Mouse (Mus musculus) C2C12 (cell line): Measurements from ENCODE around the gene Racgap1. TPM values are rescaled to one million over a fixed set of nuclear protein-coding genes. Genes with fewer than 3 reads are reported as not detected.

Experiments
- H3K27me3 ChIP-seq: one replicate; pipeline ENCODE4 v1.6.1; 2011; ENCODE audit not compliant: control insufficient read depth, insufficient read depth, insufficient read length
- H3K36me3 ChIP-seq: one replicate; pipeline ENCODE4 v1.6.1; 2011; ENCODE audit not compliant: control insufficient read depth, insufficient read depth
- H3K4me3 ChIP-seq: one replicate; pipeline ENCODE4 v1.5.1; 2011; ENCODE audit warnings: mild to moderate bottlenecking, control low read depth; ENCODE audit not compliant: poor library complexity, insufficient read depth, severe bottlenecking
- H3K79me2 ChIP-seq: one replicate; pipeline ENCODE4 v1.6.1; 2011; ENCODE audit not compliant: control insufficient read depth, insufficient read depth
- H3K79me3 ChIP-seq: one replicate; pipeline ENCODE4 v1.6.1; 2011; ENCODE audit warnings: low read depth, control low read depth
- H3ac ChIP-seq: one replicate; pipeline ENCODE3; 2011; ENCODE audit warnings: low read depth; ENCODE audit not compliant: control insufficient read depth, insufficient read length
- CEBPB ChIP-seq: IDR thresholded peaks from one replicate; pipeline ENCODE4 v1.6.1; 2011; ENCODE audit warnings: low read depth, mild to moderate bottlenecking, control low read depth, moderate library complexity
- CTCF ChIP-seq: IDR thresholded peaks from one replicate; pipeline ENCODE4 v1.5.1; 2011; ENCODE audit not compliant: control insufficient read depth, insufficient read depth, insufficient read length
- FOSL1 ChIP-seq: IDR thresholded peaks from one replicate; pipeline ENCODE4 v1.8.0; 2011; ENCODE audit warnings: mild to moderate bottlenecking, low read length; ENCODE audit not compliant: poor library complexity, insufficient read depth, severe bottlenecking
- MAX ChIP-seq: IDR thresholded peaks from one replicate; pipeline ENCODE4 v1.6.1; 2011; ENCODE audit warnings: mild to moderate bottlenecking, control low read depth
- MYOD1 ChIP-seq: IDR thresholded peaks from one replicate; pipeline ENCODE4 v1.6.1; 2011; ENCODE audit warnings: low read depth; ENCODE audit not compliant: control insufficient read depth, insufficient read length
- MYOG ChIP-seq: IDR thresholded peaks from one replicate; pipeline ENCODE4 v1.6.1; 2011; ENCODE audit not compliant: control insufficient read depth, insufficient read length; ENCODE audit errors: extremely low read depth
- USF1 ChIP-seq: IDR thresholded peaks from one replicate; pipeline ENCODE4 v1.6.1; 2011; ENCODE audit warnings: low read depth, mild to moderate bottlenecking, control low read depth, moderate library complexity
- polyA plus RNA-seq: library from polyadenylated mRNA; unstranded; fragments of >200 nt; fragmentation: generic; extraction: Trizol; gene quantifications from one replicate; pipeline ENCODE4 v1.2.1, GENCODE M21; 2012; ENCODE audit warnings: missing spikeins

Gene Racgap1
- polyA plus RNA-seq, 1 experiment = 175 TPM

GRCm38 (mm10) chr15:99678063-99678800 lies 26.8 kb upstream of the Racgap1 start:
- H3K4me3 ChIP-seq = no peak overlapping the region

GRCm38 (mm10) chr15:99677089-99677488 lies 25.6 kb upstream of the Racgap1 start:
- Histone ChIP-seq H3K27me3 (peaks cover 26% of the 10 kb centered on the region), H3K79me3 (no peaks in the 10 kb centered on the region), H3K4me3 (no peak overlapping the region), H3ac (no peak overlapping the region), H3K79me2 (no peaks in the 10 kb centered on the region), H3K36me3 (no peaks in the 10 kb centered on the region)
- no peak for TF ChIP-seq MYOG
- no peak for TF ChIP-seq CTCF
- TF ChIP-seq USF1 = no peak
- TF ChIP-seq FOSL1 = no peak
- TF ChIP-seq CEBPB = no peak
- no peak for TF ChIP-seq MAX
- TF ChIP-seq MYOD1 = no peak

More at GRCm38 (mm10) chr15:99678063-99678800, 26.8 kb upstream of the Racgap1 start:
- Histone ChIP-seq H3ac (no peak overlapping the region), H3K79me3 (no peaks in the 10 kb centered on the region), H3K79me2 (no peaks in the 10 kb centered on the region), H3K27me3 (peaks cover 15% of the 10 kb centered on the region), H3K36me3 (no peaks in the 10 kb centered on the region)
- TF ChIP-seq FOSL1 (no peak), CTCF (no peak), MAX (no peak), MYOD1 (no peak), CEBPB (no peak), MYOG (no peak), USF1 (no peak)

- H3ac ChIP-seq = no peak overlapping the region
- no peaks in the 10 kb centered on the region for H3K79me3 ChIP-seq
- no peaks in the 10 kb centered on the region for H3K79me2 ChIP-seq
- TF ChIP-seq USF1 = no peak
- no peak for TF ChIP-seq CEBPB
- TF ChIP-seq MYOG = no peak
- no peak for TF ChIP-seq FOSL1
- no peak for TF ChIP-seq MAX
- no peak for TF ChIP-seq MYOD1
- no peak for TF ChIP-seq CTCF
- no peaks in the 10 kb centered on the region for H3K36me3 ChIP-seq
- H3K27me3 ChIP-seq = peaks cover 44% of the 10 kb centered on the region
- H3K4me3 ChIP-seq = no peak overlapping the region
Observed at GRCm38 (mm10) chr15:99674866-99675265, 23.4 kb upstream of the Racgap1 start.

- H3K79me2 ChIP-seq = no peaks in the 10 kb centered on the region
- no peaks in the 10 kb centered on the region for H3K79me3 ChIP-seq
- no peak for TF ChIP-seq USF1
- no peak for TF ChIP-seq MYOD1
- TF ChIP-seq CEBPB = no peak
- TF ChIP-seq CTCF = no peak
- no peak for TF ChIP-seq MAX
- TF ChIP-seq MYOG = no peak
- no peak for TF ChIP-seq FOSL1
- no peak overlapping the region for H3K4me3 ChIP-seq
- H3K27me3 ChIP-seq = peaks cover 46% of the 10 kb centered on the region
- no peaks in the 10 kb centered on the region for H3K36me3 ChIP-seq
- H3ac ChIP-seq = no peak overlapping the region
Observed at GRCm38 (mm10) chr15:99671783-99672182, 20.3 kb upstream of the Racgap1 start.

GRCm38 (mm10) chr15:99670964-99671670 lies 19.7 kb upstream of the Racgap1 start:
- Histone ChIP-seq H3K36me3 (no peaks in the 10 kb centered on the region), H3K79me2 (no peaks in the 10 kb centered on the region), H3K27me3 (peaks cover 49% of the 10 kb centered on the region), H3K79me3 (no peaks in the 10 kb centered on the region), H3K4me3 (no peak overlapping the region), H3ac (no peak overlapping the region)
- TF ChIP-seq MAX (no peak), CEBPB (no peak), USF1 (no peak), MYOD1 (no peak), MYOG (no peak), FOSL1 (no peak), CTCF (no peak)
